Mouse (Mus musculus) heart, embryonic 14.5 days (tissue): ENCODE results near the gene Negr1. TPM values are rescaled to one million over a fixed set of nuclear protein-coding genes. Genes with fewer than 3 reads are reported as not detected.

ENCODE experiments used
- ATAC-seq: fragments of 200-750 bp; cut with Nextera tagmentation; 2 replicates; pipeline ENCODE4 v1.8.0; 2017; ENCODE audit warnings: low read depth, moderate TSS enrichment; ENCODE audit not compliant: insufficient number of reproducible peaks, insufficient read depth, low FRiP score
- H3K27ac ChIP-seq, 2 experiments: fragments of 200-500 bp in 1 of 2; fragments of 300-500 bp in 1 of 2; sonication (generic) in 1 of 2; replicated peaks in 1 of 2; 2 replicates each; pipeline ENCODE4 v1.5.1; 2012 to 2014; ENCODE audit warnings: low read depth in 2 of 2, low read length in 2 of 2, control low read depth in 1 of 2, mild to moderate bottlenecking in 1 of 2, mixed read lengths in 1 of 2; ENCODE audit not compliant: control insufficient read depth in 1 of 2, insufficient read depth in 1 of 2
- H3K27me3 ChIP-seq: fragments of 300-500 bp; sonication (generic); 2 replicates; pipeline ENCODE4 v1.6.1; 2014; ENCODE audit warnings: mild to moderate bottlenecking, low read length, control low read depth; ENCODE audit not compliant: control insufficient read depth, insufficient read depth
- H3K36me3 ChIP-seq: fragments of 300-500 bp; sonication (generic); 2 replicates; pipeline ENCODE4 v1.6.1; 2014; ENCODE audit warnings: mild to moderate bottlenecking, control low read depth, low read length, mixed read lengths; ENCODE audit not compliant: control insufficient read depth, insufficient read depth
- H3K4me1 ChIP-seq, 2 experiments: fragments of 200-500 bp in 1 of 2; fragments of 300-500 bp in 1 of 2; sonication (generic) in 1 of 2; 2 replicates each; pipeline ENCODE4 v1.6.1; 2012 to 2014; ENCODE audit warnings: low read length in 2 of 2, control low read depth in 1 of 2, mixed read lengths in 1 of 2; ENCODE audit not compliant: control insufficient read depth in 2 of 2, insufficient read depth in 2 of 2
- H3K4me2 ChIP-seq: fragments of 300-500 bp; sonication (generic); 2 replicates; pipeline ENCODE4 v1.6.1; 2014; ENCODE audit warnings: mild to moderate bottlenecking, low read length
- H3K4me3 ChIP-seq, 2 experiments: fragments of 200-500 bp in 1 of 2; fragments of 300-500 bp in 1 of 2; sonication (generic) in 1 of 2; 2 replicates each; pipeline ENCODE4 v1.5.1; 2012 to 2014; ENCODE audit warnings: low read length in 2 of 2, mild to moderate bottlenecking in 2 of 2, control low read depth in 1 of 2, low read depth in 1 of 2, moderate library complexity in 1 of 2; ENCODE audit not compliant: control insufficient read depth in 1 of 2, insufficient read depth in 1 of 2
- H3K9ac ChIP-seq: fragments of 300-500 bp; sonication (generic); 2 replicates; pipeline ENCODE4 v1.6.1; 2014; ENCODE audit warnings: mild to moderate bottlenecking, low read length
- H3K9me3 ChIP-seq: fragments of 300-500 bp; sonication (generic); 2 replicates; pipeline ENCODE4 v1.6.1; 2016; ENCODE audit warnings: low read length, control low read depth; ENCODE audit not compliant: control insufficient read depth
- WGBS: fragments of 180-500 bp; shearing (Covaris S2); extraction: QIAGEN DNeasy Blood & Tissue Kit; methylation state at CpG from one replicate; pipeline ENCODE4 v1.1.7; 2014; 5-methylcytosine and 5-hydroxymethylcytosine counted together
- polyA plus RNA-seq: library from polyadenylated mRNA; unstranded; fragments of >200 nt; fragmentation: Nextera tagmentation; extraction: Ambion mirVana; gene quantifications from 2 replicates; pipeline ENCODE4 v1.2.1, GENCODE M21; 2014

The Negr1 gene
- polyA plus RNA-seq, 1 experiment from 2014 or later, result 2.4 TPM

DNA sequence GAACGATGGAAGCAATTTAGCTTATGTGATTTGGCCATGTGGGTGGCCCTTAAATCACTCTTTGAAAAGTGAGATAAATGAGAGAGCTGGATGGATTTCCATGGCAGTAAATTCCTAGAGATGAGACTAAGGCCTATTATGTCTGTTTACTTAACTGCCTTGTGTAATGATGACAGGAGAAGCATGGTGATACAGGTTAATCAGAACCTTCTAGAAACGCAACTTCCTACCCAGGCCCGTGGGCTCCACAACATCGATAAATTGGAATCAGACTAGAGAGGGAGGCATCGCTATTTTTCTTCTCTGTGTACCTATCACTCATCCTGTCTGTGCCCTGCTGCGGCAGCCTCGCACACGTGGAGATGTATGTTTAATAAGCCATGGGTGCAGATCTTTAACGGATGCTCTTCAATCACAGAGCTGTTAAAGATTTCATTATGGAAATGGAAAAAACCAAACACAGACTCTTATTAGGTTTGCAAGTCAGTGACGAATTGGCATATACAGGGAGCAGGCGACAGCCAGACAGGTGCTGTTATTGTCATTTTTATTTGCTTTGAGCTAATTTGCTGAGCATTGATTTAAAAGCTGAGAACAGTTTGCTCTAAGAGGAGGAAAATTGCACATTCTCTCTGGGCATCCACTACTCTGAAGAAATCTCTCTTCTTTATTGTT, 418.6 kb downstream of the Negr1 start:
- 83% methylated on average over 11 of the region's 11 CpGs for WGBS
- H3K4me1 ChIP-seq, result no peaks in the 10 kb centered on the region
- no peak overlapping the region for H3K4me2 ChIP-seq
- H3K27ac ChIP-seq, result no peak overlapping the region
- H3K4me3 ChIP-seq, result no peak overlapping the region
- H3K36me3 ChIP-seq, result no peaks in the 10 kb centered on the region
- no peak overlapping the region for H3K9ac ChIP-seq
- no peaks in the 10 kb centered on the region for H3K27me3 ChIP-seq
- no peak for ATAC-seq
- H3K9me3 ChIP-seq, result no peaks in the 10 kb centered on the region

DNA sequence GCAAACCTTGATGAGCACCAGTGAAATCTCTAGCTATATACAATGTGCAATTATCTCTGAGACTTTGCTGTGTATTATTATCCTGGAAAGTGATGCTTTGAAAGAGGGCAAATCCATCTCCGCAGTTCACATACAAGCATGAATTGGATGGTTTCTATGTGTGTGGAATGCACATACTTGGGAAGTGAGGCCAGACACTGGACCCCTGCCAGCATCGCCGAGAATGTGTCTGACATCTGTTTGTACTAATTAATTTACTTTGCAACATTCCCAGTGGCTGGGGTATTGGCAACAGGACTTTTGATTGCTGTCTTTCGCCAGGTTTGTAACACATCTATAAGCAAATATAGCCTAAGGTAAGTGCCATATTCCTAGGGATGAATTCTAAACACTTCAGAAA, 420.5 kb downstream of the Negr1 start:
- 25% methylated on average over 4 of the region's 4 CpGs for WGBS
- no peak overlapping the region for H3K4me3 ChIP-seq
- no peak overlapping the region for H3K27ac ChIP-seq
- H3K36me3 ChIP-seq, result no peaks in the 10 kb centered on the region
- no peaks in the 10 kb centered on the region for H3K4me1 ChIP-seq
- ATAC-seq, result no peak; the same call in 1 of the 2 replicates
- no peak overlapping the region for H3K9ac ChIP-seq
- no peaks in the 10 kb centered on the region for H3K27me3 ChIP-seq
- no peaks in the 10 kb centered on the region for H3K9me3 ChIP-seq
- no peak overlapping the region for H3K4me2 ChIP-seq

DNA sequence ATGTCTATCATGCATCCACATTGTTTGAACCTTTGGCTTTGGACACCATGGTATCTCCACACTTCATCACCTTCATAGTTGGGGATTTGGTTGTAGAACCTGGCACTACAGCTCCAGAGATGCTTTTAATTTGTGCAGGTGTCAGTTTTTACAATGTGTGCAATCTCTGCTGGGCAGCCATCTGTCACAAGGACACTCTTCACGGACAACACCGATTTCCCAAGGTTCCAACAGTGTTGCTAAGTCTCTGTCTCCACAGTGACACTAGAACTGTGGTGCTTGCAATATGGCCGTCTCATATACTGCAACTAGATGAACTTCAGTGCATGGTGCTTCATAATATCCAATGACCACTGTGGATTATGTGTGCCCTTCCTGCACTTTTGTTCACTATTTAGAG, 425.5 kb downstream of the Negr1 start:
- Histone ChIP-seq H3K36me3 (no peaks in the 10 kb centered on the region), H3K27me3 (no peaks in the 10 kb centered on the region), H3K27ac (no peak overlapping the region), H3K9ac (no peak overlapping the region), H3K4me2 (no peak overlapping the region), H3K9me3 (no peaks in the 10 kb centered on the region), H3K4me3 (no peak overlapping the region), H3K4me1 (no peaks in the 10 kb centered on the region)
- 79% methylated on average over 3 of the region's 3 CpGs for WGBS
- no peak for ATAC-seq

DNA sequence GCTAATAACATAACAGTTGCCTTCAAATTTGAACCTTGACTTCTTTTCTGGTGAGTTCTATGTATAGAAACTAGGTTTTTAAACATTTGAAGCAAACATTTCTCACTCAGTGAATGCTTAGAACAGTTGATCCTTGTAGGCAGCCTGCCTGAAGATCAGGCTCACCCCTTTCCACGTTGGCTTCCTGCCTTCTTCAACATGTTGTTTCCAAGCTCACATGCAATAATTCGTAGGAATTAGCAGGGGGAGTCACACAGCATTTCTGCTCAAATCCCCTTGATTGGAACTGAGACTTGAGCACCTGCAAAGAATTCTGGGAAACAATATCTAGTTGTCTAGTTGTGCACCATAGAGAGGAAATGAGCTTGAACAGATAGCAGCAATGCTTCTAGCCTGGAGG, 430.6 kb downstream of the Negr1 start:
- no peak for ATAC-seq
- no peaks in the 10 kb centered on the region for H3K36me3 ChIP-seq

DNA sequence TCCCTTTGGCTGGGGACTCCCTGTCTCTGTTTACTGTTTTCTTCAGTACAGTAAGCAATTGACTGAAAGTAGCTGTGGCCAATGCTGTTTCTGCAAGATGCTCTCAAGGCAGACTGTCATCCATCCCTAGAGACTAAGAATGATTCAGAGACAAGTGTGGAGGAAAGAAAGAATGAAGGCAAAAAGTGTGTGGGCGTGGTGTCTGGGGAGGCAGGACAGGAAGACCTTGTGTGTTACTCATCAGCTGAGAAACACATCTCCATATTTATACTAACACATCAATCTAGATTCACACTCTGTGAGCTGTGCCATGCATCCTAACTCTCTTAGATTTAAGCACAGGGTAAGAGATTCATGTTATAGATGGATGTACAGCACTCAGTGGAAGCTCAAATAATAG, 431.2 kb downstream of the Negr1 start:
- Histone ChIP-seq H3K27me3 (no peaks in the 10 kb centered on the region), H3K4me2 (no peak overlapping the region), H3K9ac (no peak overlapping the region), H3K4me1 (no peaks in the 10 kb centered on the region), H3K4me3 (no peak overlapping the region), H3K27ac (no peak overlapping the region), H3K36me3 (no peaks in the 10 kb centered on the region), H3K9me3 (no peaks in the 10 kb centered on the region)
- ATAC-seq, result no peak
- 66% methylated on average over 1 of the region's 1 CpGs for WGBS

More for the DNA sequence above, 430.6 kb downstream of the Negr1 start:
- Histone ChIP-seq H3K4me2 (no peak overlapping the region), H3K27ac (no peak overlapping the region), H3K4me1 (no peaks in the 10 kb centered on the region), H3K9ac (no peak overlapping the region), H3K9me3 (no peaks in the 10 kb centered on the region), H3K27me3 (no peaks in the 10 kb centered on the region), H3K4me3 (no peak overlapping the region)
- WGBS, result 47% methylated on average over 2 of the region's 2 CpGs

DNA sequence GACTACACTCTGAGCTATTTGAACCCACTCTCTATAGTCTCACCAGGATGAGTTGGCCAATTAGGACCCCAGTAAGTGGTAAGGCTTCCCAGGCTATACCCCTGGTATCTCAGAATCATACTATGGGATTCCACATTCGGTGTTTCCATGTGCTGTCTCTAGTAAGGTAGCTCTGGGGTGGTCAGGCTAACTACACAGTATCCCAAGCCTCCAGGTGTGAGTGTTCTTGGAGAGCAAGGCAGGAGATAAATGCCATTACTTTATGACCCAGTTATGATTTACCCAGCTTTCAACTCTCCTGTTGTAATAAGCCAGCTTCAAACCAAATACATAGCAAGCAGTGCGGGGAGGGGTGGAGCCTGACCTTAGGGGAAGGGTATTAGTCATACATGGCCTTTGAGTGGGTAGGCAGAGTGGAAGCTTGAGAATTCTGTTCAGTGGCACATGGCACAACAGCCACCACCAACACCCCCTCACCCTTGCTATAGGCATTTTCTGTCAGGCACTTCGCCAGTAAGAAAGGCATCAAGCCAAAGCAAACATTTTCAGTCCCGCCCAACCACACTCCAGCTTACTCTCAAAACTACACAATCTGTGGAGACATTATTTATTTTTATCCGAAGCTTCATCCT, 437.7 kb downstream of the Negr1 start:
- Histone ChIP-seq H3K27me3 (no peaks in the 10 kb centered on the region), H3K4me1 (peaks cover 2 to 4% of the 10 kb centered on the region in 2 experiments; a peak in 2 of 4 replicates), H3K9ac (no peak overlapping the region), H3K4me2 (no peak overlapping the region), H3K27ac (no peak overlapping the region), H3K4me3 (no peak overlapping the region), H3K36me3 (no peaks in the 10 kb centered on the region), H3K9me3 (no peaks in the 10 kb centered on the region)
- WGBS, result 61% methylated on average over 5 of the region's 5 CpGs
- ATAC-seq, result peak; percentile 43; the same call in 1 of the 2 replicates

DNA sequence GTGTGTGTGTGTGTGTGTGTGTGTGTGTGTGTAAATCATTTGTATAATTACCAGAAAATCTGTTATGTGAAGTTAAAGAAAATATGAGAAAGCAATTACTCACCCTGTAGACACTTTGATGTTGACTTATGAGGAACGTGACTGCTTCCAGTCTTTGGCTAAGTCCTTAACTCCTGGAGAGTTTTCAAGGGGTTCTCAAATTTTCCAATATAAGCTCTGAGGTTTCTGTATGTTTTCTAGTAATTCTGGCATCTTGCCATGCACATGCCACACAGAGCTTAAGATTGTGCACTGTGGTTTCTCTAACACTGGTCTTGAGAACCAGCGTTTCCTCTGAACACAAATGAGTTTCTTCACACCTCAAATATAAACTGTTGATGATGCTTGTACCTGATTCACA, 460.0 kb downstream of the Negr1 start:
- Histone ChIP-seq H3K27ac (no peak overlapping the region), H3K9ac (no peak overlapping the region), H3K4me3 (no peak overlapping the region), H3K27me3 (no peaks in the 10 kb centered on the region), H3K9me3 (no peaks in the 10 kb centered on the region), H3K4me1 (no peaks in the 10 kb centered on the region), H3K36me3 (no peaks in the 10 kb centered on the region), H3K4me2 (no peak overlapping the region)
- ATAC-seq, result no peak
- WGBS, result 65% methylated on average over 2 of the region's 2 CpGs

DNA sequence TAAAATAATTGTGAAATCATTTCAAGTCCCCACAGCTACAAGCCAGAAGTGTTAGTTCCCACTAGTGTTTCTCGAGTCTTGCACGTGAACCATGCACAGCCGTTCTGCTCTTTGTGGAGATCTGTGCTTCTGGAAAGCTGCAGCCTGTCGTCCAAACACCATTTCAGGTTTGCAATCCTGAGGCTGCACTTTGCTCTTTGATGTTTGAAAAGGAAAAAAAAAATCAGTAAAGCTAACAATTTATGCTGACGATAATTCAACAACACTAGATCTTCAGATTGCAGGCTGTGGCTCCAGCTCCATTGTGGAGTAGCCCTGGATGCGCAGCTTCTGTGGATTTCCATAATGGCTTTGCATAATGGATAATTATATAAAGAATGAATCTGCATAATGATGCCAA, 463.0 kb downstream of the Negr1 start:
- 80% methylated on average over 6 of the region's 6 CpGs for WGBS
- Histone ChIP-seq H3K27me3 (no peaks in the 10 kb centered on the region), H3K9me3 (no peaks in the 10 kb centered on the region), H3K4me1 (no peaks in the 10 kb centered on the region), H3K9ac (no peak overlapping the region), H3K4me2 (no peak overlapping the region), H3K4me3 (no peak overlapping the region), H3K36me3 (no peaks in the 10 kb centered on the region), H3K27ac (no peak overlapping the region)
- ATAC-seq, result no peak
